13 mouse cellular contexts compared by ENCODE assay signal in the genomic region with DNA sequence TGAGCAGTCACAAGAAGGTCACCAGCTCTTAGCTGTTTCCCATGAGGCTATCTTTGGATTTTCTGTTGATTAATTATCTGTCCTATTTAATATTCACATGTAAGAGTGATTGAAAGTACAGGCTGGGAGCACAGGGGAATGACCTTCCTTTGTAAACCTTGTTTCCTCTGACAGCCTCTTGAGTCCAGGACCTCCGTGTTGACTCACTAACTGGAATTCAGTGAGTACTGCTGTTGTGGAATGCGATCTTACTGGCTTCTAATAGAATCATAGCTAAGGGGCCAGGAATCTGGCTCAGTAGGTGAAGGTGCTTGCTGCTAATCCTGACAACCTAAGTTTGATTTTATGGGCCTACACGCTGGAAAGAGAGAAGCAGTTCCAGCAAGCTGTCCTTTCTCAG.
A peak's percentile ranks its signal among the peaks of the same experiment; 100 is the strongest.
DNase-seq lines count a peak whose midpoint lies in the region; ATAC-seq lines count a peak whose summit lies in the region.
"Had no signal": no experiment of that assay in that cellular context is flagged by ENCODE, and none has a peak within 500 bp of the region (broad histone marks: within the 10 kb centered on the region; RNA-seq: fewer than 3 reads in every experiment).

No protein-coding gene starts in this region.

- H3K36me3 ChIP-seq in heart, embryonic 14.5 days (ENCODE audit: control insufficient read depth, insufficient read depth, low read length): no peaks in the 10 kb centered on the region
- no peaks in the 10 kb centered on the region for H3K36me3 ChIP-seq in liver, embryonic 12.5 days
- H3K36me3 ChIP-seq: limb, embryonic 10.5 days had no signal

- 25% methylated on average over 3 of the region's 3 CpGs for WGBS in heart, embryonic 14.5 days
- 67% methylated on average over 3 of the region's 3 CpGs for WGBS in liver, embryonic 12.5 days (ENCODE audit: insufficient replicate concordance)

- H3K27me3 ChIP-seq in heart, embryonic 14.5 days (ENCODE audit: control insufficient read depth, insufficient read depth, low read length): no peaks in the 10 kb centered on the region
- no peaks in the 10 kb centered on the region for H3K27me3 ChIP-seq in liver, embryonic 12.5 days (replicated peaks)

- no peaks in the 10 kb centered on the region for H3K9me3 ChIP-seq in heart, embryonic 14.5 days (ENCODE audit: control insufficient read depth, low read length)
- H3K9me3 ChIP-seq in liver, embryonic 12.5 days (replicated peaks): no peaks in the 10 kb centered on the region
- H3K9me3 ChIP-seq: limb, embryonic 10.5 days had no signal

- H3K4me1 ChIP-seq in heart, embryonic 14.5 days (ENCODE audit: control insufficient read depth in 2 of 2, insufficient read depth in 2 of 2, low read length in 2 of 2): peaks cover 0 to 20% of the 10 kb centered on the region in 2 experiments; a peak in 3 of 4 replicates
- H3K4me1 ChIP-seq in liver, embryonic 12.5 days: no peaks in the 10 kb centered on the region
- H3K4me1 ChIP-seq: limb, embryonic 10.5 days had no signal

- H3K27ac ChIP-seq in heart, embryonic 14.5 days (replicated peaks in 1 of 2; ENCODE audit: control insufficient read depth in 1 of 2, insufficient read depth in 1 of 2, low read depth in 2 of 2, low read length in 2 of 2): peak overlapping the region; percentile 78 to 85
- H3K27ac ChIP-seq in liver, embryonic 12.5 days: no peak overlapping the region
- H3K27ac ChIP-seq: limb, embryonic 10.5 days; macrophage had no signal

- no peak overlapping the region for H3K4me3 ChIP-seq in heart, embryonic 14.5 days (ENCODE audit: control insufficient read depth in 1 of 2, insufficient read depth in 1 of 2, low read depth in 1 of 2, low read length in 2 of 2)
- no peak overlapping the region for H3K4me3 ChIP-seq in liver, embryonic 12.5 days
- H3K4me3 ChIP-seq: limb, embryonic 10.5 days had no signal

- no peak overlapping the region for H3K9ac ChIP-seq in heart, embryonic 14.5 days (ENCODE audit: low read length)
- H3K9ac ChIP-seq in liver, embryonic 12.5 days: no peak overlapping the region

- DNase-seq in gastrocnemius, postnatal 25 days: peak; percentile 21
- no peak for DNase-seq in gastrocnemius, adult 8-10 months (ENCODE audit: low spot score in 2 of 2)
- peak; percentile 65 for DNase-seq in NIH3T3 (ENCODE audit: low read depth)
- peak; percentile 11 for DNase-seq in lung, postnatal 10 days
- no peak for DNase-seq in T-cell, adult 2 months (ENCODE audit: low spot score)
- DNase-seq: gastrocnemius, postnatal 10 days; thymus, adult 18-20 months had no signal

- ATAC-seq in heart, embryonic 14.5 days (ENCODE audit: insufficient number of reproducible peaks, insufficient read depth, low FRiP score, low read depth): peak; percentile 39; the same call in 1 of the 2 replicates
- ATAC-seq in liver, embryonic 12.5 days: no peak
- no peak for ATAC-seq in megakaryocyte-erythroid progenitor cell, adult 5-6 weeks (replicated peaks; ENCODE audit: low FRiP score, low TSS enrichment, poor library complexity, severe bottlenecking)
- ATAC-seq: CD4-positive, CD25-positive, alpha-beta regulatory T cell, adult 4 months had no signal

- no peak overlapping the region for H3K4me2 ChIP-seq in heart, embryonic 14.5 days (ENCODE audit: low read length)
- H3K4me2 ChIP-seq in liver, embryonic 12.5 days: no peak overlapping the region

Comparison
In these comparisons a context has a peak if more than half of its experiments do, and no peak if none do; other contexts are left out.
1. DNase-seq: peak in gastrocnemius, postnatal 25 days (single experiment), NIH3T3 (single experiment) and lung, postnatal 10 days (single experiment); none in gastrocnemius, adult 8-10 months (0 of 2) and T-cell, adult 2 months (single experiment).